Mouse (Mus musculus) bone marrow macrophage, adult 2 months (primary cell): ENCODE measurements around the gene Mical3.

ENCODE experiments used
- CTCF ChIP-seq: IDR thresholded peaks from 2 replicates; pipeline ENCODE4 v1.5.1; 2012; ENCODE audit warnings: low read depth, mild to moderate bottlenecking, low read length, moderate library complexity
- POLR2A ChIP-seq: IDR thresholded peaks from 2 replicates; pipeline ENCODE4 v1.6.1; 2012; ENCODE audit warnings: mild to moderate bottlenecking, low read depth, low read length, borderline replicate concordance

DNA sequence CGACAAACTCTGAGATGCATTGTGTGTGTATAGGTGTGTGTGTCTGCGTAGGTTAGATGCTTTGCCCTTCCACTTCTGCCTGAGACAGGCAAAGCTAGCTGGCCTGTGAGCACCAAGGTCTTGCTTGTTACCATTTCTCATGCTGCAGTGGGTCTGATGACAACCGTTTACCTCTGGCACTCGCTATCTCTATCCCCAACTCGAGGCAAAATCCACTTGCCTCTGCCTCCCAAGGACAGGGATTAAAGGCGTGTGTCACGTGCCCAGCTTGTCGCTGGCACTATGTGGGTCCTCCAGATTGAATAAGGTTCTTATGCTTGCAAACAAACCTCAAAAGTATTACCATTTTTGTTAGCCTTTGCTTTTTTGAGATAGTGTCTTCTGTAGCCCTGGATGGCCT, 22.4 kb upstream of the Mical3 start:
- TF ChIP-seq POLR2A (no peak), CTCF (no peak)
